Mouse (Mus musculus): ENCODE measurements around the gene Emp2.
"Not testable (repeated sequence)": the region's sequence is repeated elsewhere in the genome, so short reads cannot be mapped to it uniquely, and the experiment has no call there.

The Emp2 gene

DNA sequence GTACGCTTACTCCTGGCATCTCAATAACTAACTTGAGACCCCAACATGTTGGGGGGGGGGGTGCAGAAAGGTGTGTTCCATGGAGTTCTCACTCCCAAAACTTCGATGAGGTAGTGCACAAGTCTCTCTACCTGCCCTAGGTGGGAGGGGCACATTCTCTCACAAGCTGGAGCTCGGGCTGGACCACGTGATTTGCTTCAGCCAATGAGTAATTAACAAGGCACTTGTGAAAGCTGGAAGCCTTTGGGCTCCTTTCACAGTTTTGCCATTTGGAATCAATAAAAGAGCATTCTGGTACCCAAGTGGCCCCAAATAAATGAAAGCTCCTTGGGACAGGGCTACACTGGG, 3.4 kb upstream of the Emp2 start:
- DNase-seq (ENCODE audit: low spot score), result no peak

DNA sequence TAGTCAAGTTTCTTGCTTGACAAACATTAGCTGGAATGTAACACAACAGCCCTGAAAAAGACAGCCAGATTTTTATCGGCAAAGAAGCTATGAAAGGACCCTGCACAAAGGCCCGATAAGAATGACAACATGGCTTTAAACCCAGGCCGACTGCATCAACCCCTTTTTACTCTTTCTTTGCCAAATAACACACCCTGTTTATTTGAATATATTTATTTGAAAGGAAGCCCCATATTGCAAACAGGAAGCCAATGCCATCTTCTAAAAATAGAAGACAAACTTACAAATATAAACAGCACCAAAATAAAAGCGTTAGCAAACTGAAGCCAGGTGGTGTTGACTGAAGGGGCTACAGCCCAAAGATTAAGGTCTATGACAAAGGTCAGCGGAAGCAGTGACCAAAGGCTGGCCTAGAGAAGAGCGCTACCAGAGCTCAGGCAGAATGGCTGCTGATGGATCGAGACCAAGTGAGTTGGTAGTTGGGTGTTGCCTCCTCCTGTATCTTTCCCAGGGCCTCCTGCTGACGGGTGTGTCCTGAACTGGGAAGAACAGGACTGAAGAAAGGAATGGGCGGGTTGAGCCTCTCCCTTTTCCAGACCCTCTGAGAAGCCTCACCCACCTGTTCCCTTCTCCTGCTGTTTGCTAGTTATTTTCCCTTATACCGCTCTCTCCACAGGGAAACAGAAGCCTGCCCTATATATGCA, 2.9 kb upstream of the Emp2 start:
- no peak for DNase-seq (ENCODE audit: low spot score)

DNA sequence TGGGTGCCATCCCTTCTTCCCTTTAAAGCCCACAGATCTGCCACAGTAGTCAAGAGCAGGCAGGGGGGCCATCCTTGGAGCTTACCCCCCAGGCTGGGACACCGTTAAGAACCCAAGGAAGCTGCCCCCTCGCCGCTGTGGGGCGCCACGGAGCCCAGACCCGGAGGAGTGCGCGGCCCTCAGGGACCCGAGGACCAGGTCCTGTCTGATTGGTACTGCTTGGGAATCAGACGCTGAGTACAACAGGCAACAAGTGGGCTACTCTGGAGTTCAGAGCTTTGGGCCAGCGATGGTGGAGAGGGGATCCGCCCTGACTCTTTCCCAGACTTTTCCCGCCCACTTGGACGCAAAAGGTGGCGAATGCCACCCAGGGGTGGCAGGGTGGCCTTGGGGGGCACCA, 542 bp downstream of the Emp2 start:
- DNase-seq (ENCODE audit: low spot score), result peak; percentile 17

DNA sequence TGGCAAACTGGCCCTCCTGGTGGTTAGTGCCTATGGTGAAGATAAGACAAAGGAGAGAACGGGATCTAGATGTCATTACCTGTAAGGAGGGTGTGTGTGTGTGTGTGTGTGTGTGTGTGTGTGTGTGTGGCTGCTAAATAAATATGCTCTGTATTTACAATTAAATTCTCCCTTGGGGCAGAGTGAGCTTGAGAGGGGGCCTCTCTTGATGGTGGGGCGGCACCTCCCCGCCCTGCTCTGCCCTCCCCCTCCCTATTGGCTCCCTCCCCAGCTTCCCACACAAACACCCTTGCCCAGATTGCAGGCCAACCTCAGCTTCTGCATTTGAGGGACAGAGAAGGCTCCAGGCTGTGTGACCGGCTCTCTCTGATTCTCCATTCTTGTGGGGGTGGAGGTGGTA, 1.8 kb downstream of the Emp2 start:
- no peak for DNase-seq (ENCODE audit: low spot score)

DNA sequence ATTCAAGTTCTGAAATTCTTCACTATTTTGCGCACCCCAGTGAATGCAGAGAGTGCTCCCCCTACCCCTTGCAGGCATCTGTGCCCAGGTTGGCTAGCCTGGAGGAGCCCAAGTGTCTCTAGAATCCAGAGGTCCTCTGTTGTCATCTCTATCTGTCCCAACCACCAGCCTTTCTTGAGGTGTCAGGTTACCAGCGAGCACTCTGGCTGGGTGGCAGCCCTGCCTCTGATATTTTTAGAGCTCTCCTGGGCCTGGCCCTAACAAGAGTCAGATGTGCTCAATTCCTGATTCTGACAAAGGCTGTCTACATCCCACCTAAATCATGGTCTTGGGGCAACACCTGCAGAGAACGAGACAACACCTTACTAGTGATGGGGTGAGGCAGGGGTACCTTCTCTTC, 2.7 kb downstream of the Emp2 start:
- peak; percentile 24 for DNase-seq (ENCODE audit: low spot score)

DNA sequence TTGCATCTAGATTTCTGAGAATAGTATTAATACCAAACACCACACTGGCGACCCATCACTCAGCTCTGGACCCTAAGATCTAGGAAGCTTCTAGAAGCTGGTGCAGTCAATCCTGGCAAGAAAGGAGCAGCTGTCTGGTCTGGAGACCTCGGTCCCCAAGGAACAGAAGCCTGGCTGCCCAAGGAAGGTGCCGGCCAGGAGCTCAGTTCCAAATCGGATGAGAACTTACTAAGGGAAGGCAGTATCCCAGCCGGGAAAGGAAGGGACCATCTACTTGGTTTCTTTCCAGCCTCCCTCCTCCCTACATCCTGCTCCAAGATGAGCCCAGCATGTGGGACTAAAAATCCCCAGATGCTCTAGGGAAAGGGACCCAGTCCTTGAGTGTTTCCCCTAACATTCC, 3.3 kb downstream of the Emp2 start:
- no peak for DNase-seq (ENCODE audit: low spot score)

DNA sequence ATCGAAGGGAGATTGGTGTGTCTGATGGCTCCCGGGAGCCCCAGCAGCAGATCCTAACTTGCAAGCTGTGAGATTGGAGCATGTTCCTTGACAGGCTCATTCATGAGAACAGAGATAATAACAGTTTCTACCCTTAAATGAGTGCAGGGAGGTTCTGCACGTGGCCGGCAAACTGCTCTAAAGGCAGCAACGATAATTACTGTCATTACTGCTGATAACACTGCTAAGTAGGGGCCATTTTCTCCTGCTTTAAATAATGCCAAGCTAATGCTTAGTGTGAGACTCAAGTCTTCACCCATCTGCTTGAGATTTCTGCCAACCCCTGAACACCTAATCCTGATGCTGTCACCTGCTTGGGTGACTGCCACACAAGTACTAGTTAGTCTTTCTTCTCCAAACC, 6.4 kb downstream of the Emp2 start:
- DNase-seq (ENCODE audit: low spot score), result no peak

DNA sequence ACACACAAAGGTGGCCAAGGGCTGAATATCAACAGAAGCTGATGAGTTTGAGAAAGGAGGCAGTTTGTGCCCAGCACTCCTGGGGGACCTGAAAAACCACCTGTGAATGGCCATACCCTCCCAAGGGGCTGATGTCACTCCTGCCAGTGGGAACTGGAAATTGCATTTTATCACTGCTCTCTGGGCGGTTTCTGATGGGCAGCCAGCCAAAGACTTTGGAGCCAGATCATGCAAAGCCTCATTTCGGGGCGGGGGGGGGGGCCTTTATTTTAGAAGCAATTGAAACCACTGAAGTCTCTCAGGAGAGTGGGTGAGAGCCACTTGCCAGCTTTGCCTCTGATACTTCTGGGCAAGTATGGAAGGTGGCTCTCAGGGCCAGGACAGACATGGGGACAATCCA, 7.7 kb downstream of the Emp2 start:
- no peak for DNase-seq (ENCODE audit: low spot score)

DNA sequence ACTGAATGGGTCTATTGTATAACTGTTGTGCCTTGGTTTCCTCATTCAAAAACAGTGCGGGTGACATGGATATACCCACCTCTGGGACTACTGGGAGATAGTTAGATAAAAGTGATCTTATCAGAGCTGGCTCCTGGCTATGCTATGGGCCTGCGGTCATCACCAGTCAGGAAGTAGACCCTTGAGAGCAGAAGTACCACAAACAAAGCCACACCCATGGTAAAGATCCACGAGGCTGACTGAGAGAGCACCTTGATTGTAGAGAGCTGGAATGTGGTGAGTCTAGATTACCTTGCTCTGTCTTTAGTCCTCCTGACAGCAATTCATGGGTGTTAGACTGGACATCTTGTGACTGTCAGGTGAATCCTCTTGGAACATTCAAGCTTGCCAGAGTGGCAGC, 12.4 kb downstream of the Emp2 start:
- no peak for DNase-seq (ENCODE audit: low spot score)

DNA sequence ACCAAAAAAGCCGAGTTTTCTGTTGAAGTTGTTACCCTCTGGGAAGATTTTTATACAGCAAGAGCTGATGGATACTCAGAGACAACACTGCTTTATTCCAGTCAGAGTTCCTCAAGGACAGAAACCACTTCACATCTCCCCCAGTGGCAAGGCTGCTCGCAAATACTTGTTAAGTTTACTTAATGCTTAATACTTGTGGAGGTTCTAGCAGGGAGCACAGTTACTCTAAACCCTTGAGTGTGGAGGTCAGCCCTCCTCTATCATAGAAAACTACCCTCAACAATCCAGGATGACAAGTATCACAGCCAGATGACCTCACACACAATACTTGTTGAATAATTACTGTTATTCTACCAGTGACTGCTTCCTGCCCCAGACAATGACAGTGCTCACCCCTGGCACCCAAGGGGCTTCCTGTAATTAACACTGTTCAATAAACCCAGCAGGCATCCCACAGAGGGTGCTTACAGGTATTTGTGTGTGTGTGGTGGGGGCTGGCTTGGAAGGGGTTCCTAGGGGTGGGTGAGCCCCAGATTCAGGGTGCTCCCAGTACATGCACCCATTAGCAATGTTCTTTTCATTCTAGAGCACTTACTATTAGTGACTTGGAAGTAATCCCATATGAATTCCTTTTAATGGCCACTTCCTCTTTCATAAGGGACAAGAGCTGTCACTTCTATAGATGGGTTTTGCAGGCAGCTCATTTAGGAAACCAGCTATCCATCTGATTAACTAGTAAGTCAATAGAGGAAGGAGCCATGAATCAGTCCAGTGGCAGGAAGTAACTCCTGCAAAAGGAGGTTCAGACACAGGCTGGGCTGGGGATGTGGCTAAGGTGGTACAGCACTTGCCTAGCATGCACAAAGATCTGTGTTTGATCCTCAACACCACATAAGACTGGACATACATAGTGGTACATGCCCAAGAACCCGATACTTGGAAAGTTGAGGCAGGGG, 13.3 kb downstream of the Emp2 start:
- DNase-seq (ENCODE audit: low spot score), result no peak

DNA sequence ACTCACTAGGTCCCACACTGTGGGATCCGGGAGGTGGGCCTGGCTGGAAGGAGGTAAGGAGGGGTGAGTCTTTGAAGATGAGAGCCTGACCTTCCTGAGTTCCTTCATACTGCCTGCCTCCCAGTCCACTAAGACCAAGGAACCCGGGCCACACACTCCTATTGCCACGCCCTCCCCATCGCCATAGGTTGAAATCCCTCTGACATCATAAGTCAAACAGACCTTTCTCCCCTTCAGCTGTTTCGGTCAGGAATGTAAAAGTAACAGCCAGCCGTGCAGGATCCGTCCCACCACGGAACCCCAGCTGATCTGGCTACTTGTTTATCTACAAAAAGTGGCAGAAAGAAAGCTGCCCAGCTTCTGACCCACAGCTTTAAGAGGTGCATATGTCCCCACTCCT, 14.1 kb downstream of the Emp2 start:
- peak; percentile 37 for DNase-seq (ENCODE audit: low spot score)

DNA sequence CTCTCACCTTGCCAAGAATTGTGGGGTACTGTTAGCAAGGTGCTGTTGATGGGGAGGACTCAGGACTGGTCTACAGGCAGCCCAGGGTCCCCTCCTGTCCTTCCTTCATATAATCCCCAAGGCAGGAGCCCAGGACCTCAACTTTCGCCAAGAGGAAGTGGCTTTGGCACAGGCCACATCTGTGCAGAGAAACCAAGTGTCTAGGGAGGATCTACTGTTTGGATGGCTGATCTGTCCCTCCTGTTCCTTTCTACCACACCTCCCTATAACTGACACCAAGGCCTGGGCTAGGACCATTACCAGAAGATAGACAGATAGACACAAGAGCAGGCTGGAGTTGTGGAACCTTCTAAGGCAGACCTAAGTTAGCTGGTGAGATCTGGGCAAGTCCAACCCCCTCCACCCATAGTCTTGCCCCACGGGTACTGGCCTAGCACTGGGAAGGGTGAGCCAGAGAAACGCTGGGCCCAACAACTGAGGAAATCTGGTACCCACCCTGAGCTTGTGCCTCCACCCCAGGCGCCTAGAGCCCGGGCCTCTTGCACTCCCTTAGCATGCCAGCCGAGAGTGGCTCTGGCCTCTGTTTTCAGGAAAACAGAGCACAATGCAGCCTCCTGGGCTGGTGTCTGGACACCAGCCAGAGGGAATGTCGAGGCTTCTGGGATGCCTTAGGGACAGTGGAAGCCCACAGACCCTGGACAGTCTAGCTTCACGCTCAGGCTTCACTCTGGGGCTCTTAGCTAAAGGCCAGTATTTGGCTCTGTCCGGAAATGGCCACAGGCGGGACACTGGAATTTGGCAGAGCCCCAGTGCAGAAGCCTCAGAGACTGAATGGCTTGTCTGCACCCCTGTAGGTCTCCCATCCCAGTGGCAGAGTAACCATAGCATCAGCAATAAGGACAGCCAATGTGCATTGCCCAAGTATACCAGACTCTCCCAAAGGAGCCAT, 15.8 kb downstream of the Emp2 start:
- no peak for DNase-seq (ENCODE audit: low spot score)

DNA sequence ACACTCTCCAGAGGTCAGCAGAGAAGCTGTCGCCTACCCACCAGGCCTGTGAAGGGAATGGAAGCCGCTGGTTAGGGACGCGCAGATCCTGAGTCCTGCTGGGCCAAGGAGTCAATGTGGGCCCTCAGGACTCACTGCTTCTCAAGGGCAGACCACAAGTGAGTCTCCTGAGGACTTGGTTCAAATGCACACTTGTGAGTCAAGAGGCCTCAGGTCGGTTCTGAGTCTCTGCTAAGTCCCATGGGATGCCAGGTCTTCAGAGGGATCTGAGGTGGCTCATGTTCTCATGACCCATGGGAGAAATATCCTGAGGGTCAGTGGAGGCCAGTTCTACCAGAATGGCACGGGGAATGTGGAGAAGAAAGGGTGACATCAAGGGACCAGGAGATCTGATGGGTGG, 25.7 kb downstream of the Emp2 start:
- no peak for DNase-seq (ENCODE audit: low spot score)

DNA sequence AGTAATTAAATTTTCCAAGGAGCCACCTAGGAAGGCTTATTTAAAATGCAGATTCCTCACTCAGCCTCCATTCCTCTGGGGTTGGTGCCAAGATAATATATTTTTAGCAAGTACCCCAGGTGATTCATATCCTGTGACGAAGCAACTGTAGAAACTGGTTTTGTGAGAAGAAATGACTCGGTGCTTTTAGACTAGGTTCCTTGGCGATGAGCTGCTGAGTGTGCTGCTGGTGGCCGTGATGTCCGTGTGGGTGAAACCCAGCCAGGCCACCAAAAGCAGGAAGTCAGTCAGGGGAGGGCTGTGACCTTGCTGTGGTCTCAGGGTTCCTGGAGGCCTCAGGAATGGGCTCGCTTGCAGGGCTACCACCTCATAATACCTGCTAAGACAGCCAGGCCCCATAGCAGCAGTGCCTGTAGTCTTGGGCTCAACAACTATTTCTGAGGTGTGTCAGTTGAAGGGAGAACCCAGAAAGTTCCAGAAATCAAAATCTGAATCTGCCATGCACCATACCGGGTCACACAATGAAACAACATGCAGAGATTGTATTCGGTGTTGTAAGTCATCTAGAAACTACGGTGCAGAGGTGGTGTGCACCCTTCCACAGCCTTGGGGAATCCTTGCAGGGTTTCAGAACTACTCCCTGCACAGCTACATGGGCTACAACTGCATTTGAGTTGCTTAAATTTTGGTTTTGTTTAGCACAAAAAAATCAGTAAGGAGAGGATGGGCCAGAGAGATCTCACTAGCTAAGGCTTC, 27.1 kb downstream of the Emp2 start:
- no peak for DNase-seq (ENCODE audit: low spot score)

DNA sequence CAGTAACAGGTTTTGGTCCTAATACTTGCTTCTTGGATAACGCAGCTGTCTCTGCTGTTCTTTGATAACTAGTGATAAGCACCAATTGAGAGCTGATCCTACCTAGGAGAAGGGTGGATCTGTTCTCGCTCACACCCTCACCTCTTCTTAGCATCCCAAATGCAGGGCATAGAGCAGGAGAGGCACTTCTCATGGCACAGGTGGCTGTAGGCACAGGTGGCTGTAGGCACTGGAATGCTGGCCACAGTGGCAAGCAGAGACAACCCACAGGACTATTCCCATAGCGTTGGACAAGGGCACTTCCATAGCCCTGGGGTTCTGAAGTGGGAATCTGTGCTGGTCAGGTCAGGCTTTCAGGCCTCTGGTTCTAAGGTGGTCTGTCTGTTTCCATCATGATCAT, 31.9 kb downstream of the Emp2 start:
- DNase-seq (ENCODE audit: low spot score), result no peak

DNA sequence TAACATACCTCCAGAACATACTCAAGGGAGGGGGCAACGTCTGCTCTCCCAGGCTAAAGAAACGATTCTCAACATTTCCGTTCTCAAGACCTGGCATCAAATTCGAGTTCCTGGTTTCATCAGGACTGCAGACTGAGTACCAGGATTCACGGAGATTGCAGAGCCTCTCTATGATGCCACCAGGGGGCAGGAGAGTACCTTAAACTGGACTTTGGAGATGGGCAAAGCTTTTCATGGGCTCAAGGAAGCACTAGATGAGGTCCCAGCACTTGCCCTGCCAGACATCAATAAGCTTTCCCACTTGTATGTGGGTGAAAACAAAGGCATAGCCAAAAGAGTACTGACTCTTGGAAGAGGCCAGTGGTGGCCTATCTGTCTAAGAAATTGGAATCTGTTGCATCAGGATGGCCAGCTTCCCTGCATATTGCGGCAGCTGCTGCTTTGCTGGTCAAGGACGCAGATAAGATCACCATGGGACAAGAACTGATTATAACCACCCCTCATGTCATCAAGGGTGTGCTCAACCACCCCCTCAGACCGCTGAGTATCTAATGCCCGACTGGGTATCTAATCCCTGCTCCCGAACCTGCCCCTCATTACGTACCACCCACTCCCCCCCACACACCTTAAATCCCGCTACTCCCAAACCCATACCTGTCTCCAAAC, 33.3 kb downstream of the Emp2 start:
- DNase-seq (ENCODE audit: low spot score), result peak; percentile 88

DNA sequence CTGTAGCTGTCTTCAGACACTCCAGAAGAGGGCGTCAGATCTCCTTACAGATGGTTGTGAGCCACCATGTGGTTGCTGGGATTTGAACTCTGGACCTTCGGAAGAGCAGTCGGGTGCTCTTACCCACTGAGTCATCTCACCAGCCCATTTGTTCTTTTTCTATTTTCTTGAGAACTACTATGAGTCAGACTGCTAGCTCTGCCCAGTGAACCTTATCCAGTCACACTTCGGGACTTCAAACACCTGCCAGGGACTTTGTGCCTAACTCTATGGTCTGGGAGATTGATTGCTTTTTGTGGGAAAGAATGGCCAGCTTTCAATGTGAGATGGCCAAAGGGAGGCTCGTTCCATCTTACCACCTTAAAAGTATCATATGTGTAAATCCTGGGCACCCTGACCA, 37.0 kb downstream of the Emp2 start:
- not testable (repeated sequence) for DNase-seq (ENCODE audit: low spot score)

DNA sequence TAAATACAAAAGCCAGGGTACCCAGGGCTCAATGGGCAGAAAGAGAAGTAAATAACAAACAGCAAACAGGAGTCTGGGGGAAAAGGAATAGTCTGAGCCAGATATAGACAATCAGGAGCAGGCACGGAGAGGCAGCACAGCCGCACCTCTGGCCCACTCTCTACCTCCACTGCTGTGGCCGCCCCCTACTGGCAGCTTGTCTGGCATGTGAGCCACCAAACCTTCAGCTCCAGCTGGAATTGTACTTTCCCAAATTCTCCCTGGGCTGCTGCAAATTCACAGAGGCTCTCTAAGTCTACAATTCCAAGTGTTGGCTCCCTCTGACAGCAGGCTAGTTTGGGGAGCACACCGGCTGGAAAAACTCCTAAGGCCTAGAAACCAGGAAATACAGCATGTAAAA, 39.3 kb downstream of the Emp2 start:
- DNase-seq (ENCODE audit: low spot score), result no peak

DNA sequence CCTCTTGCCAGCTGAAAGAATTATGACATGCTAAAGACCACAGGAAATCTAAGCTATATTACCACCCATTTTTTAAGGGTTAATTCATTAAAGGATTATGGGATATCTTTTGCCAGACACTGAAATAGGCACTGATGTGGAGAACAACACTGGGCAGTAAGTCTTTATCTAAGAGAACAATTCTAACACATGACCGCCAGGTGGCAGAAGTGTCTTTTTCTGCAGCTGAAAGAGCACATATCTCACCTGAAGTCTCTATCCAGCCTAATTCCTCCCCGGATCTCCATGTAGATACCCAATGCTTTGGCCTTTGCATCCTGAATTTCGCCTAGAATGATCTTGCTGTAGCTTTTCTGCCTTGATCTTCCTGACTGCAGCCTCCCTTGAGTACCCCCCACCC, 41.5 kb downstream of the Emp2 start:
- peak; percentile 74 for DNase-seq (ENCODE audit: low spot score)

DNA sequence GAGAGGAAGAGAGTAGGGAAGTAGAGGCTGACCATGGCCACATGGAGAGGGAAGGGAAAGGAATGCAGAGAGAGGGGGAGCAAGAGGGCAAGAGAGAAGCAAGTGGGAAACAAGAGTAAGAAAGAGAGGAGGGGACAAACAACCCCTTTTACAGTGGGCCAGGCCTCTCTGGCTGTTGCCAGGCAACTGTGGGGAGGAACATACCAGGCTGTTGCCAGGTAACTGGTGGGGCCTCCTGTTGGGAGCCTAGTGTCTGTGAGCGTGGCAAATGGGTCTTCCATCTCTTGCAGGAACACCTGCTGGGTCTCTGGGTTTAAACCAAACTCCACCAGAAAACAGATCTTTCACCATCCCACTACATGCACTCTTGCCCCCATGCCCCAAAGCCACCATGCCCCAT, 59.8 kb downstream of the Emp2 start:
- peak; percentile 6 for DNase-seq (ENCODE audit: low spot score)

DNA sequence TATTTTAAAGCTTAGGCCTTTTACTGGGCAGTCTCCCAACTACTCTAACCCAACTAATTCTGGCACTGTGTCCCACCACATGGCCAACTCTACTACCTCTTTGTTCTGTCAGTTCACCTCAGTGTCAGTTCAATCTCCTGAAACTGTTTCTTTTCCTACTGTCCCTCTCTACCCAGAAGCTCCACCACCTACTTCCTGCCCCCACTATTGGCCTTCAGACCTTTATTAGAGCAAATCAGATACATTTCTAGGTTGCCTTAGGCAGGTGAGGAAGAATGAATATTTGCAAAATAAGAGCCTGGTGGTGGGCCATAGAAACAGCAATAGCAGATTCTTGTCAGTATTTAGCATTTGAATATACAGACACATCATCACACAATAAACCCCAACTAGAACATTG, 77.2 kb downstream of the Emp2 start:
- no peak for DNase-seq (ENCODE audit: low spot score)
